Mouse (Mus musculus) kidney, adult 2 months (tissue): ENCODE data around the gene Nol10.

ENCODE experiments used
- CTCF ChIP-seq: fragments of 200-500 bp; conservative IDR thresholded peaks from 2 replicates; pipeline ENCODE4 v1.5.1; 2011; ENCODE audit warnings: low read depth, mild to moderate bottlenecking, control low read depth, low read length, moderate library complexity, mixed read lengths; ENCODE audit not compliant: insufficient read depth, insufficient read length
- POLR2A ChIP-seq: fragments of 200-500 bp; IDR thresholded peaks from one replicate; pipeline ENCODE4 v1.6.1; 2011; ENCODE audit warnings: low read depth, low read length, control low read depth

DNA sequence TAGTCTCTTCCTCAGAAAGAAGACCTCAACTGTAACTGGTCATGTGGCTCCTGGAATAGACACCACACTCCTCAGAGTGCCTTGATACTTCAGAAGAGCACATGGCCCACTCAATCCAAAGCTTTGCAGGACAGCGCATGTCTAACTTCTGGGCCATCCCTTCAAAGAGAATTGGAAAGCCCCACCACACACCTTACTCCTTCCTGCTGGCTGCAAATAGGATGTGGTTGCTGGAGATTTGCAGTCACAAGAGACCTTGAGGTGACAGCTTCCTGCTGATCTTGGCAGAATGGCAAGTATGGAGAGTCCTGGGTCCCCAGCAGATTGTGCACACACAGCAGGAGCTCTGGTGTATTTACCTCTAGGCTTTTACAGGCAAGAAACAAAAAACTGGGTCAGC is 123.1 kb downstream of the Nol10 start:
- TF ChIP-seq CTCF (no peak), POLR2A (no peak)
